Mouse (Mus musculus): ENCODE measurements at regions not wholly inside any gene's neighbourhood (a gene's known extent, or its start where the extent isn't known, plus 50 kb on each side); places are given as distances from the start of the nearest gene placed in this dataset.

- TF ChIP-seq CEBPB (IDR thresholded peaks at IDR 0.05; ENCODE audit: low read depth) (no peak), CTCF (IDR thresholded peaks at IDR 0.05; ENCODE audit: control insufficient read depth, insufficient read depth, insufficient read length) (no peak)
Measured at GRCm38 (mm10) chr6:31096787-31097186, 137.9 kb upstream of the Klf14 start.

Measured in C2C12 (cell line).